Comparison of ENCODE assay signal across 29 mouse cellular contexts in genomic region chr5:46448274-46448673, GRCm38 (mm10).
DNase-seq lines count a peak whose midpoint lies in the region; ATAC-seq and TF ChIP-seq lines count a peak whose summit lies in the region.
"Had no signal": no experiment of that assay in that cellular context is flagged by ENCODE, and none has a peak within 500 bp of the region (broad histone marks: within the 10 kb centered on the region; RNA-seq: fewer than 3 reads in every experiment).

No protein-coding gene starts in this region.

- ATAC-seq in cerebellum, adult (ENCODE audit: insufficient number of reproducible peaks, low FRiP score, low TSS enrichment) = no peak
- 0 out of 2 replicates have a peak, but pooled peaks have one; percentile 38 for ATAC-seq in hindbrain, embryonic 15.5 days (ENCODE audit: low FRiP score, low read depth)
- ATAC-seq in hindbrain, embryonic 11.5 days (ENCODE audit: low FRiP score) = no peak
- ATAC-seq: activated CD4-positive, CD25-positive, alpha-beta regulatory T cell, adult 4 months; inflammation-experienced regulatory T-cells, adult 6 months had no signal

- peak; percentile 82 to 85 for DNase-seq in cerebellum, postnatal 10 days
- DNase-seq in hindbrain, embryonic 11.5 days (ENCODE audit: low spot score) = no peak
- peak; percentile 67 for DNase-seq in left cerebral cortex, postnatal 4 days
- no peak for DNase-seq in left cerebral cortex, adult 11 months (ENCODE audit: low spot score)
- peak; percentile 76 for DNase-seq in brain, embryonic 14.5 days (ENCODE audit: low read depth)
- DNase-seq in adrenal gland, postnatal 36 days = no peak
- DNase-seq: adrenal gland, adult 2 months; cerebellum, adult 11-12 months; embryo, embryonic 11 days; heart, adult 2 months; kidney, adult 11 months; kidney, postnatal 14 days; layer of hippocampus, postnatal 36 days; liver; right cerebral cortex, adult 18-20 months; spleen, adult 18-20 months; thymus, adult 18-20 months; thymus, postnatal 25 days had no signal

- no peak for TF ChIP-seq POLR2A in brain, embryonic 14.5 days (IDR thresholded peaks at IDR 0.05; ENCODE audit: borderline replicate concordance, extremely low read depth, insufficient read depth, insufficient read length, poor library complexity, severe bottlenecking)

- no peaks in the 10 kb centered on the region for H3K36me3 ChIP-seq in hindbrain, embryonic 15.5 days
- H3K36me3 ChIP-seq in hindbrain, embryonic 11.5 days (ENCODE audit: control insufficient read depth, insufficient read depth, low read length) = no peaks in the 10 kb centered on the region
- H3K36me3 ChIP-seq: embryonic facial prominence, embryonic 12.5 days; heart, embryonic 13.5 days; lung, embryonic 15.5 days; midbrain, embryonic 15.5 days had no signal

- H3K9ac ChIP-seq in hindbrain, embryonic 15.5 days = no peak overlapping the region
- no peak overlapping the region for H3K9ac ChIP-seq in hindbrain, embryonic 11.5 days (ENCODE audit: low read depth, low read length)
- H3K9ac ChIP-seq: embryonic facial prominence, embryonic 12.5 days; heart, embryonic 13.5 days; liver, embryonic 14.5 days; lung, embryonic 15.5 days; midbrain, embryonic 15.5 days had no signal

- H3K27me3 ChIP-seq in hindbrain, embryonic 15.5 days = no peaks in the 10 kb centered on the region
- no peaks in the 10 kb centered on the region for H3K27me3 ChIP-seq in hindbrain, embryonic 11.5 days (ENCODE audit: control insufficient read depth, insufficient read depth, low read length)
- H3K27me3 ChIP-seq: CH12.LX; embryonic facial prominence, embryonic 12.5 days; heart, embryonic 13.5 days; lung, embryonic 15.5 days; midbrain, embryonic 15.5 days had no signal

- no peak overlapping the region for H3K27ac ChIP-seq in hindbrain, embryonic 15.5 days (replicated peaks)
- H3K27ac ChIP-seq in hindbrain, embryonic 11.5 days (ENCODE audit: low read depth, low read length) = no peak overlapping the region
- H3K27ac ChIP-seq: embryonic facial prominence, embryonic 12.5 days; heart, adult 2 months; heart, embryonic 13.5 days; liver, embryonic 14.5 days; lung, embryonic 15.5 days; midbrain, embryonic 15.5 days; stomach, postnatal 0 days had no signal

- intact Hi-C loops in left cerebral cortex, postnatal 4 days (cut with DNase I) = loop anchor here (10.0 kb wide), 2 partner anchors 1537 to 1687 kb away; partner anchors contain the start of gene Slit2

- TF ChIP-seq CTCF in brain, embryonic 14.5 days (IDR thresholded peaks at IDR 0.05; ENCODE audit: borderline replicate concordance, extremely low read depth, insufficient read depth, insufficient read length) = no peak

- no peaks in the 10 kb centered on the region for H3K9me3 ChIP-seq in hindbrain, embryonic 15.5 days
- H3K9me3 ChIP-seq in hindbrain, embryonic 11.5 days (ENCODE audit: control insufficient read depth, low read length) = no peaks in the 10 kb centered on the region
- H3K9me3 ChIP-seq: embryonic facial prominence, embryonic 12.5 days; heart, embryonic 13.5 days; lung, embryonic 15.5 days; midbrain, embryonic 15.5 days had no signal

- 39% methylated on average over 4 of the region's 4 CpGs for whole genome bisulfite sequencing in hindbrain, embryonic 15.5 days
- WGBS in hindbrain, embryonic 11.5 days = 81% methylated on average over 4 of the region's 4 CpGs

- no peak overlapping the region for H3K4me3 ChIP-seq in hindbrain, embryonic 15.5 days
- no peak overlapping the region for H3K4me3 ChIP-seq in hindbrain, embryonic 11.5 days (ENCODE audit: low read depth, low read length)
- H3K4me3 ChIP-seq: embryonic facial prominence, embryonic 12.5 days; heart, adult 2 months; heart, embryonic 13.5 days; lung, embryonic 15.5 days; midbrain, embryonic 15.5 days had no signal

- no peak overlapping the region for H3K4me2 ChIP-seq in hindbrain, embryonic 15.5 days
- H3K4me2 ChIP-seq in hindbrain, embryonic 11.5 days (replicated peaks; ENCODE audit: low read depth, low read length) = no peak overlapping the region
- H3K4me2 ChIP-seq: embryonic facial prominence, embryonic 12.5 days; heart, embryonic 13.5 days; lung, embryonic 15.5 days; midbrain, embryonic 15.5 days had no signal

- H3K4me1 ChIP-seq in hindbrain, embryonic 15.5 days (replicated peaks) = peaks cover 7% of the 10 kb centered on the region; the same call in 1 of the 2 replicates
- H3K4me1 ChIP-seq in hindbrain, embryonic 11.5 days (replicated peaks; ENCODE audit: control insufficient read depth, insufficient read depth, low read length) = no peaks in the 10 kb centered on the region

Comparison
In these comparisons a context has a peak if more than half of its experiments do, and no peak if none do; other contexts are left out.
1. DNase-seq: peak in cerebellum, postnatal 10 days (2 of 2), left cerebral cortex, postnatal 4 days (single experiment) and brain, embryonic 14.5 days (single experiment); none in hindbrain, embryonic 11.5 days (single experiment), left cerebral cortex, adult 11 months (single experiment) and adrenal gland, postnatal 36 days (0 of 2).